Mouse (Mus musculus): ENCODE data around the gene Tmem161b.
"Not testable (repeated sequence)": the region's sequence is repeated elsewhere in the genome, so short reads cannot be mapped to it uniquely, and the experiment has no call there.

Gene Tmem161b

GRCm38 (mm10) chr13:84221820-84222681, at the start of gene Tmem161b:
Gene Tmem161b (plus strand): TSS chr13:84222296.
- DNase-seq (ENCODE audit: low read depth, low spot score) = peak; percentile 95

- peak; percentile 48 for DNase-seq (ENCODE audit: low read depth, low spot score)
Measured at GRCm38 (mm10) chr13:84185835-84186234, 36.3 kb upstream of the Tmem161b start.

- DNase-seq (ENCODE audit: low read depth, low spot score) = no peak
Measured at GRCm38 (mm10) chr13:84192723-84193122, 29.4 kb upstream of the Tmem161b start.

GRCm38 (mm10) chr13:84222682-84222992, 541 bp downstream of the Tmem161b start:
- no peak for DNase-seq (ENCODE audit: low read depth, low spot score)

GRCm38 (mm10) chr13:84223018-84223417, 922 bp downstream of the Tmem161b start:
- peak; percentile 52 for DNase-seq (ENCODE audit: low read depth, low spot score)

GRCm38 (mm10) chr13:84234019-84234418, 11.9 kb downstream of the Tmem161b start:
- no peak for DNase-seq (ENCODE audit: low read depth, low spot score)

- DNase-seq (ENCODE audit: low read depth, low spot score) = no peak
Measured at GRCm38 (mm10) chr13:84236768-84237167, 14.7 kb downstream of the Tmem161b start.

- peak; percentile 51 for DNase-seq (ENCODE audit: low read depth, low spot score)
Measured at GRCm38 (mm10) chr13:84238184-84238583, 16.1 kb downstream of the Tmem161b start.

GRCm38 (mm10) chr13:84248065-84248464, 26.0 kb downstream of the Tmem161b start:
- DNase-seq (ENCODE audit: low read depth, low spot score) = no peak

GRCm38 (mm10) chr13:84251295-84251694, 29.2 kb downstream of the Tmem161b start:
- no peak for DNase-seq (ENCODE audit: low read depth, low spot score)

GRCm38 (mm10) chr13:84255047-84255446, 33.0 kb downstream of the Tmem161b start:
- DNase-seq (ENCODE audit: low read depth, low spot score) = no peak

- not testable (repeated sequence) for DNase-seq (ENCODE audit: low read depth, low spot score)
Measured at GRCm38 (mm10) chr13:84264418-84264817, 42.3 kb downstream of the Tmem161b start.

GRCm38 (mm10) chr13:84276246-84276645, 54.1 kb downstream of the Tmem161b start:
- no peak for DNase-seq (ENCODE audit: low read depth, low spot score)

GRCm38 (mm10) chr13:84280352-84280751, 58.3 kb downstream of the Tmem161b start:
- DNase-seq (ENCODE audit: low read depth, low spot score) = no peak

GRCm38 (mm10) chr13:84282966-84283365, 60.9 kb downstream of the Tmem161b start:
- no peak for DNase-seq (ENCODE audit: low read depth, low spot score)

- DNase-seq (ENCODE audit: low read depth, low spot score) = no peak
Measured at GRCm38 (mm10) chr13:84284764-84285558, 62.9 kb downstream of the Tmem161b start.

- DNase-seq (ENCODE audit: low read depth, low spot score) = no peak
Measured at GRCm38 (mm10) chr13:84285559-84285945, 63.5 kb downstream of the Tmem161b start.

GRCm38 (mm10) chr13:84299445-84300053, 77.5 kb downstream of the Tmem161b start:
- DNase-seq (ENCODE audit: low read depth, low spot score) = peak; percentile 9

GRCm38 (mm10) chr13:84343272-84343671, 121.2 kb downstream of the Tmem161b start:
- DNase-seq (ENCODE audit: low read depth, low spot score) = no peak

- DNase-seq (ENCODE audit: low read depth, low spot score) = no peak
Measured at GRCm38 (mm10) chr13:84343691-84344495, 121.8 kb downstream of the Tmem161b start.

GRCm38 (mm10) chr13:84344711-84345110, 122.6 kb downstream of the Tmem161b start:
- no peak for DNase-seq (ENCODE audit: low read depth, low spot score)
